Mouse (Mus musculus): ENCODE results near the gene Hs3st3b1. TPM values are rescaled to one million over a fixed set of nuclear protein-coding genes. Genes with fewer than 3 reads are reported as not detected.

The Hs3st3b1 gene
- 17.0 TPM for polyA plus RNA-seq (2021)

DNA sequence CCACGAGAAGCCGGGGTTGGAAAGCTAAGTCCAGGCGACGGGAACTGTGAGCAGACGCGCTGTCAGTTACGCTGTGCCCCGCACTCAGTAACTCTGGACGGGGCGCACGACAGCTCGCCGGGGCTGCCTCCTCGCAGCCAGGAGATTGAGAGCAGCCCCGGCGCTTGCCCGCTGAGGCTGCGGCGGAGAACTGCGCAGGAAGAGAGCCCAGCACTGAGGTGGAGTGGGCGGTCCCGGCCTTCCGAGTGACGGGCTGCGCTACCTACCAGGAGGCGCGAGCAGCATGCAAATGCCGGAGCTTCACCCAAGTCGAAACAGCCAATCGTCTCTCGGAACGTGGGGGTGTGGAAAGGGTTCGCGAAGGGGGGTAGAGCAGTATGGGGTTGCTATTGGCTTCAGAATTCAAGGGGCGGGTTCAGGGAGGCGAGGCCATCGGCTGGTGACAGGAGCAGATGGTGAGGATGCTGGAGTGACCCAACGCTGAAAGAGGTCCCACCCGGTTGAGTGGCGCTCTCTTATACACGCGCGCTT is at the start of gene Hs3st3b1:
Gene Hs3st3b1 (minus strand): TSS at position 200 of the 531 bp plus-strand sequence.
- in situ Hi-C loops (cut with MboI; ENCODE audit: low pct_unique_long_range_greater_than_20kb) = loop anchor here (10.0 kb wide), 1 partner anchor 793 kb away; no protein-coding TSS in a partner anchor
- peak; percentile 97 for ATAC-seq
- TF ChIP-seq CTCF (IDR thresholded peaks at IDR 0.05) = no peak
- ChIA-PET CTCF (interaction anchor here (0.9 kb wide), 1 partner anchor 510 kb away, joined by 3 read pairs; no protein-coding TSS in a partner anchor), POLR2A (interaction anchor here (0.8 to 1.3 kb wide), 3 partner anchors 31 to 523 kb away, joined by 3 to 4 read pairs (median 3); no protein-coding TSS in a partner anchor)
- no peaks in the 10 kb centered on the region for H3K27me3 ChIP-seq
- DNase-seq (ENCODE audit: low read depth, low spot score) = peak; percentile 85

DNA sequence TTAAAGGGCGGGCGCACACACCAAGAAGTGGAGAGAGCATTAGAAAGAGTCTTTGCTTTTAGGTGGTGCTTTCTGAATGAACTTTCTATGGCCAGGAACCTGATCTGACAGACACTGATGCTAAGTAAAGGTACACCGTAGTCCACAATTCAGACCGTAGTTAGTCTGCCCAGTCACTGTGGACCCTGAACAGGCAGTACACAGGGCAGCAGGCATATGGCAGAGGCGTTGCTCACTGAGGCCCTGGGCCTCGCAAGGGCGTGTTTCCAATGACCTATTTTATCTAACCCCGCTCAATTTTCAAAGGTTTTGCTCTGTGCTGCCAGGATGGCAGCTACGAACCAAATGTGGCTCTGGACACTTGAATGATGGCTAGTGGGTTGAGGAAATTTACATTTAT is 49.4 kb upstream of the Hs3st3b1 start:
- no peak for TF ChIP-seq CTCF (IDR thresholded peaks at IDR 0.05)

DNA sequence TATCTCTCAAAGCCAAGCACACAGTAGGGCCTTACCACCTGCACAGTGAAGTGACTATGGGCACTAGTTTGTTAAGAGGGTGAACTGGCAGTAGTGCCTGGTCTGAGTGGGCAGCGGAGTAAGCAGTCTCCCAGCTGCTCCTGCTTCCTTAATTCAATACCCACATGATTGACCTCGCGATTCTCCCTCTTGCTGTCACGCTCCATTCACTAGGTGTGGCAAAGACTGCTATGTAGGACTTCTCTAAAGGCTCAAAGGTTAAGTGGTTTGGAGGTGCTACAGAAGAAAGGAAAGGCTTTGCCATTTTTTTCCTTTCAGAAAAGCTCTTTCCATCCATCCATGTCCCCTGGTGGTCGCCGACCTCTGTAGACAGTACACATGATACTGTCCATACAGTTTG is 48.7 kb upstream of the Hs3st3b1 start:
- in situ Hi-C loops (cut with MboI; ENCODE audit: low pct_unique_long_range_greater_than_20kb) = no loop called here
- TF ChIP-seq CTCF (IDR thresholded peaks at IDR 0.05) = no peak
- no peak for ATAC-seq
- ChIA-PET CTCF (interaction anchor here (1.4 kb wide), 1 partner anchor 40 kb away, joined by 3 read pairs; no protein-coding TSS in a partner anchor), POLR2A (no interaction called here)
- no peak for DNase-seq (ENCODE audit: low read depth, low spot score)
- no peaks in the 10 kb centered on the region for H3K27me3 ChIP-seq

More for the DNA sequence above, 49.4 kb upstream of the Hs3st3b1 start:
- no peak for ATAC-seq
- in situ Hi-C loops (cut with MboI; ENCODE audit: low pct_unique_long_range_greater_than_20kb) = no loop called here
- POLR2A ChIA-PET = no interaction called here
- CTCF ChIA-PET = interaction anchor here (1.4 kb wide), 2 partner anchors 39 to 928 kb away, joined by 3 to 4 read pairs; no protein-coding TSS in a partner anchor
- no peaks in the 10 kb centered on the region for H3K27me3 ChIP-seq
- no peak for DNase-seq (ENCODE audit: low read depth, low spot score)

DNA sequence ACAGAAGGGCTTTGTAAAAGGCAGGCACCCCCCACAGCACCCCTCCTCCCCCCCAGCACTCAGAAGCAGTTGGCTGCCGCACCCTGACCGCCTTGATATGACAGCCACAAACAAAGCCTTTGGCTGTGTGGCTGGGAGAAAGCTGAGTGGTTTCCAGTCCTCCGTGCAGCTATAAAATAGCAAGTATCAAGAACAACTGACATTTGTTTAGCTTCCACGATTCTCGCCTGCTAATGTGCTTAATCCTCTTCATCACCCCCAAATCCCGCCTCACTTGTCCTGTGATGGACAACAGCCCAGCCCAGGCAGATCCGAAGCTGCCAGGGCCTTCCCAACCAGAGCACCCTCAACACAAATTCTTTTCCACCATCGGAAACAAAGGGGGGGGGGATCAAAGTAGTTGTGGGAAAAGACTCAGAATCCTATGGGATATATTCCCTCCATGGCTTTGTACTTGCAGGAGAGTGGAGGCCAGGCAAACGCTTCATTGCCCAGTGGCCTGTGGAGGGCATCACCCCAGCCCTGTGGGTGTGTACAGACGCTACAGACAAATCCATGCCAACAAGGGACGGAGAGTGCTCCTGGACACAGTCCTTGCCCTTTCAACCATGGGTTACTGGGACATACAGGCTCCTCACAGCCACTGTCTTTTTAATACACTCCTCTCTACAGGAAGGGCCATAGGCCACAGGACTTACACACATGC is 47.3 kb upstream of the Hs3st3b1 start:
- ChIA-PET POLR2A (no interaction called here), CTCF (no interaction called here)
- ATAC-seq = no peak
- in situ Hi-C loops (cut with MboI; ENCODE audit: low pct_unique_long_range_greater_than_20kb) = no loop called here
- no peak for TF ChIP-seq CTCF (IDR thresholded peaks at IDR 0.05)
- no peak for DNase-seq (ENCODE audit: low read depth, low spot score)
- no peaks in the 10 kb centered on the region for H3K27me3 ChIP-seq

DNA sequence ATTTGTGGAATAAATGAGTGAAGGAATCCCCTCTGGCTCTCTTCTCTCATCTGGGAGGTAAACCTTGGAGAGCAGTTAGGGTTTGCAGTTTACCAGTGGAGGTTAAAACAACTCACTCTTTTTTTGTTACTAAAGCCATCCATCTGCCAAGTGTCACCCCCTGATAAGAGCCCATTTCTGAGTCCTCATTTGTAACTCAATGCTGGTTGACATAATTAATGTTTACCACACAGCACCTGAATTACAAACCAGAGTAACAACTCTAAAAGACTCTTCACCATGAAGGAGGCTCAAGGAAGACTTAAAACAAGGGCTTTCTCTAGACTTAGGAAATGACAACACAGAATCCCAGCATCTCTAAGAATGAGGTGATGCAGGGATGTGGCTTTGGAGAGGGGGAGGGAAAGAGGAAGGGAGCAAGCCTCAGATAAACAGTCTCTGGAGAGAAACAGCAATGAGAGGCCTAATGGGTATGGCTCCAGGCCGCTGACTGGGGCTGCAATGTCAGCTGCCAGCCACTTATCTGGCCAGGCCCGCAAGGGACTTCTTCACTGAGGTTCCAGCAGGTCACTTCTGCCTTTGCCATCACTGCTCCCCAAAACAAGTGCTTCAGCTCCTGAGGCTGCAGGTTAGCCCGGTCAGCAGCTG is 46.4 kb upstream of the Hs3st3b1 start:
- DNase-seq (ENCODE audit: low read depth, low spot score) = no peak
- ChIA-PET CTCF (no interaction called here), POLR2A (no interaction called here)
- in situ Hi-C loops (cut with MboI; ENCODE audit: low pct_unique_long_range_greater_than_20kb) = no loop called here
- no peak for TF ChIP-seq CTCF (IDR thresholded peaks at IDR 0.05)
- H3K27me3 ChIP-seq = no peaks in the 10 kb centered on the region
- ATAC-seq = no peak

DNA sequence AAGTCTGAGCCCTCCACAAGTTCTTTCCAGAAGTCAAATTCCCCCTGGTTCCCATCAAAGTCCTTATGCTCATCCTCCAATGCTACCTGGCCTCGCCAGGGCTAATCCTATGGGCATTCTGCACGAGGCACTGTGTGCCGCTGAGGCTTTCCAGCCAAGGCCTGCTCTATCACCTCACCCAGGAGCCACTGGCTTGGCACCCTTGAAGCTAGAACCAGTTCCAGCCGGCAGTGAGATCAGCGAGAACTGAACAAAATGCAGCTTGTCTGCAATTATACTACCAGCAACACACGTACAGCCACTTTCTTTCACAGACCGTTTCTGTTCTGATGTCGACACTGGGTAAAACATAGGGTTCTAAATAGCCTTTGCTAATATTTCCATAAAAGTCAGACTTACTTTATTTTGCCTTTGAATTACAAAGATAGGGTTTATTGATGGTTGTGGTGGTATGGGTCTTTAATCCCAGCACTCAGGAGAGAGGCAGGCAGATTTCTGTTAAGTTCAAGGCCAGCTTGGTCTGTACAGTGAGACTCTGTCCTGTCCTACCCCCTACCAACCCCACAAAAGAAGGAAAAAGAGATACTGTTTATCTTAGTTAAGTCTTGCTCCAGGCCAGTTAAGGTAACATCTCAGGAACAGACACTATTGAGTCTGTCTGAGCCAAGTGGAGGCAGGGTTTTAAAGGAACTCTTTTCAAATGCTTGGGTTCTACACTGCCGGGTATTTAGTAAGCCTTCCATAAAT is 45.7 kb upstream of the Hs3st3b1 start:
- TF ChIP-seq CTCF (IDR thresholded peaks at IDR 0.05) = no peak
- H3K27me3 ChIP-seq = no peaks in the 10 kb centered on the region
- ChIA-PET POLR2A (no interaction called here), CTCF (no interaction called here)
- ATAC-seq (no peak), DNase-seq (ENCODE audit: low read depth, low spot score) (no peak)
- in situ Hi-C loops (cut with MboI; ENCODE audit: low pct_unique_long_range_greater_than_20kb) = no loop called here

DNA sequence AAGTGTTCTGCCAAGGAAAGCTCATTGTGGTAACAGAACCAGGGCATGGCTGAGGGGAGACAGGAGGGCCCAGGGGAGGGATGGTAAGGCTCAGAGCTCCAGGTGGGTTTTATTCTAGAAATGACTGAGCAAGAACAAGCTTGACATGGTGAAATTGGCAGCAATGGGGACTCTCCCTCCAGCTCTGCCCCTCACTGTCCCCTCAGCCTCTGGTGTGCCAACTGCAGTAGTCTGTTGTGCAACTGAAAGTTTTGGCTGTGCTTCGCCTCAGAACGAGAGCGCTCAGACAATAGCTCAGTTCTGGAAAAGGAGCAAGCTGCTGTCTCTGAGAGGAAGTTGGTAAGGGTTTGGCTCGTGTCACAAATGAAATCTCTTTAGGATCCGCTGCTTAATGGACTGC is 43.3 kb upstream of the Hs3st3b1 start:
- in situ Hi-C loops (cut with MboI; ENCODE audit: low pct_unique_long_range_greater_than_20kb) = no loop called here
- no peaks in the 10 kb centered on the region for H3K27me3 ChIP-seq
- DNase-seq (ENCODE audit: low read depth, low spot score) (no peak), ATAC-seq (no peak)
- TF ChIP-seq CTCF (IDR thresholded peaks at IDR 0.05) = no peak
- CTCF ChIA-PET = no interaction called here
- POLR2A ChIA-PET = no interaction called here

DNA sequence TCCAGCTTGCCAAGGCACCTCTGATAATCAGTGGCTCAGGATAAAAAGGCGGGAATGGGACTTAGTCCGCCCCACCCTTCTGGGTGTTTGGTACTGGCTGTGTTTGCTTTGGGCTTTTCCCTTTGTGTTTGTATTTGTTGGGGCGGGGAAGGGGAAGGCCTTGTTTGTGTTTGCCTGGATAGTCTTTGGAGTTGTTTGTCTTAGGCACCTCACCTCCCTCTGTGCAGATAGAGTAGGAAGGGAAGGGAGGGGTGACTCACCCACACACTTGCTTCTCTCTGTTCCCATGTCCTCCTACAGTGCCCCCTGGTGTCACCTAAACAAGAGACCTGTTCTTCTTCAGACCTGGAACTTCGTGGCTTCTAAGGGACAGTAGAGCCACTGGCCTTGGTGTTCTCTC is 35.1 kb upstream of the Hs3st3b1 start:
- ChIA-PET CTCF (no interaction called here), POLR2A (no interaction called here)
- ATAC-seq (no peak), DNase-seq (ENCODE audit: low read depth, low spot score) (no peak)
- no peaks in the 10 kb centered on the region for H3K27me3 ChIP-seq
- in situ Hi-C loops (cut with MboI; ENCODE audit: low pct_unique_long_range_greater_than_20kb) = no loop called here
- TF ChIP-seq CTCF (IDR thresholded peaks at IDR 0.05) = no peak

DNA sequence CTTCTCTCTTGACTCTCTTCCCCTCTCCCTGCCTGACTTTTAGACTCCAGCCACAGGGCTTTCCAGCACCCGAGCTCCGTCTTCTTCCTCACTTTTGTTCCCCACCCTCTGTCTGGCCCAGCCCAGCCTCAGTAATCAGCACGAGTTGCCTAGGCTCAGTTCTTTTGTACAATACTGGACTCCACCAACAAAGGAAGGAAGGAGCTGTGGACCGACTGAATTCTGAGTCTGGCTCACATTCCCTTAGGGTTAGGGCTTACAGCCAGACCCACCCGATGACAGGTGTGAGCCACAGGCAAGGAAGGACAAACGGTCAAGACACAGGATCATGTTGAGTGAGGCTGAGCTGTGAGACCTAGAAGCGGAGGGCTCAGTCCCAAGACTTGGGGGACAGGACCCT is 34.7 kb upstream of the Hs3st3b1 start:
- ChIA-PET POLR2A (no interaction called here), CTCF (no interaction called here)
- no peaks in the 10 kb centered on the region for H3K27me3 ChIP-seq
- DNase-seq (ENCODE audit: low read depth, low spot score) (no peak), ATAC-seq (no peak)
- TF ChIP-seq CTCF (IDR thresholded peaks at IDR 0.05) = no peak
- in situ Hi-C loops (cut with MboI; ENCODE audit: low pct_unique_long_range_greater_than_20kb) = no loop called here

DNA sequence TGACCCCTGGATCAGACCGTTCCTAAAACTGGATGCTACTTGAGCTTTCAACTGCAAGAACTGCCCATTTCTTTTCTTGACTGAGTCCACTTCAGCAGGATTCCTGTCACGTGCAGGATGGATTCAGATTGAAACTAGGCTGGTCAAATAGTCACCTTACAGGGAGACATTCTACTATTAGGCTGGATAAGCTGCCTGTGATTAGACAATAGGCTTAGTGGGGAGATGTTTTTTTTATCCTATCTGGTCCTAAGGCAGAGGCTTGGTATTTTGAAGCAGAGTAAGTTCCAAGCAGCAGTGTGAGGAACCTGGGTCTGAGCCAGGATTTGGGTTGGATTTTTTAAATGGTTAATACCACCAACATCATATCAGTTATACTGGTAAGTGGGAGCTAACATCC is 31.8 kb upstream of the Hs3st3b1 start:
- in situ Hi-C loops (cut with MboI; ENCODE audit: low pct_unique_long_range_greater_than_20kb) = no loop called here

More for the DNA sequence above, 31.8 kb upstream of the Hs3st3b1 start:
- no peak for TF ChIP-seq CTCF (IDR thresholded peaks at IDR 0.05)
- CTCF ChIA-PET = no interaction called here
- DNase-seq (ENCODE audit: low read depth, low spot score) = no peak
- POLR2A ChIA-PET = interaction anchor here (1.4 kb wide), 1 partner anchor 9 kb away, joined by 3 read pairs; no protein-coding TSS in a partner anchor
- H3K27me3 ChIP-seq = no peaks in the 10 kb centered on the region
- ATAC-seq = no peak
